Comparison of ENCODE assay signal across 17 mouse cellular contexts in genomic region chr8:95341721-95342120, GRCm38 (mm10). TPM values are rescaled to one million over a fixed set of nuclear protein-coding genes. Genes with fewer than 3 reads are reported as not detected.
DNase-seq lines count a peak whose midpoint lies in the region; ATAC-seq lines count a peak whose summit lies in the region.
"Had no signal": no experiment of that assay in that cellular context is flagged by ENCODE, and none has a peak within 500 bp of the region (broad histone marks: within the 10 kb centered on the region; RNA-seq: fewer than 3 reads in every experiment).

No protein-coding gene starts in this region.

- H3K9me3 ChIP-seq in heart, embryonic 15.5 days (replicated peaks): no peaks in the 10 kb centered on the region
- H3K9me3 ChIP-seq in stomach, embryonic 16.5 days (replicated peaks; ENCODE audit: control insufficient read depth, low read length): no peaks in the 10 kb centered on the region
- H3K9me3 ChIP-seq: forebrain, embryonic 13.5 days; hindbrain, embryonic 13.5 days; liver, embryonic 13.5 days; megakaryocyte, embryonic 14.5 days had no signal

- no peak overlapping the region for H3K4me2 ChIP-seq in heart, embryonic 15.5 days
- no peak overlapping the region for H3K4me2 ChIP-seq in stomach, embryonic 16.5 days (ENCODE audit: low read depth, low read length)
- H3K4me2 ChIP-seq: forebrain, embryonic 13.5 days; hindbrain, embryonic 13.5 days; liver, embryonic 13.5 days had no signal

- H3K36me3 ChIP-seq in heart, embryonic 15.5 days: peaks cover 71% of the 10 kb centered on the region
- H3K36me3 ChIP-seq in stomach, embryonic 16.5 days (ENCODE audit: control insufficient read depth, insufficient read depth, low read length): peaks cover 14% of the 10 kb centered on the region; the same call in 1 of the 2 replicates

- no peaks in the 10 kb centered on the region for H3K27me3 ChIP-seq in heart, embryonic 15.5 days
- H3K27me3 ChIP-seq in stomach, embryonic 16.5 days (ENCODE audit: control insufficient read depth, insufficient read depth, low read length): no peaks in the 10 kb centered on the region
- H3K27me3 ChIP-seq: forebrain, embryonic 13.5 days; hindbrain, embryonic 13.5 days; liver, embryonic 13.5 days; megakaryocyte, embryonic 14.5 days; Patski had no signal

- H3K9ac ChIP-seq in heart, embryonic 15.5 days: no peak overlapping the region
- no peak overlapping the region for H3K9ac ChIP-seq in stomach, embryonic 16.5 days (ENCODE audit: low read length)
- H3K9ac ChIP-seq: forebrain, embryonic 13.5 days; hindbrain, embryonic 13.5 days; liver, embryonic 13.5 days had no signal

- intact Hi-C loops in heart, postnatal 25 days (cut with DNase I): no loop called here

- H3K4me3 ChIP-seq in heart, embryonic 15.5 days: no peak overlapping the region
- no peak overlapping the region for H3K4me3 ChIP-seq in stomach, embryonic 16.5 days (replicated peaks; ENCODE audit: low read length)
- H3K4me3 ChIP-seq: forebrain, embryonic 13.5 days; gastrocnemius, adult 2 months; hindbrain, embryonic 13.5 days; liver, embryonic 13.5 days; megakaryocyte, embryonic 14.5 days had no signal

- WGBS in heart, embryonic 15.5 days: 55% methylated on average over 5 of the region's 5 CpGs
- WGBS in stomach, embryonic 16.5 days: 56% methylated on average over 5 of the region's 5 CpGs

- ATAC-seq in heart, embryonic 15.5 days (replicated peaks; ENCODE audit: insufficient number of reproducible peaks, insufficient read depth, low FRiP score, low read depth): no peak; the same call in 1 of the 2 replicates
- ATAC-seq in stomach, embryonic 16.5 days (ENCODE audit: insufficient read depth, low FRiP score): peak; percentile 45; the same call in 1 of the 2 replicates
- ATAC-seq: forebrain, embryonic 13.5 days; lung, postnatal 0 days; Patski had no signal

- H3K27ac ChIP-seq in heart, embryonic 15.5 days: peak overlapping the region; percentile 50
- peak overlapping the region; percentile 28; the same call in 1 of the 2 replicates for H3K27ac ChIP-seq in stomach, embryonic 16.5 days (ENCODE audit: low read length)
- H3K27ac ChIP-seq: forebrain, embryonic 13.5 days; gastrocnemius, adult 2 months; hindbrain, embryonic 13.5 days; liver, embryonic 13.5 days had no signal

- H3K4me1 ChIP-seq in heart, embryonic 15.5 days (replicated peaks): peaks cover 12% of the 10 kb centered on the region
- peaks cover under 1% of the 10 kb centered on the region; the same call in 1 of the 2 replicates for H3K4me1 ChIP-seq in stomach, embryonic 16.5 days (ENCODE audit: control insufficient read depth, insufficient read depth, low read length)
- H3K4me1 ChIP-seq: liver, embryonic 13.5 days had no signal

- DNase-seq in heart, adult 11 months: peak; percentile 98
- DNase-seq in heart, postnatal 25 days (ENCODE audit: low spot score): no peak
- DNase-seq in ovary, adult 18-20 months (ENCODE audit: low spot score): peak; percentile 77
- DNase-seq in ovary, postnatal 14 days (ENCODE audit: low spot score): no peak
- DNase-seq in gastrocnemius, adult 8-10 months (ENCODE audit: low spot score in 2 of 2): no peak
- DNase-seq in cerebellum, postnatal 36 days: no peak
- DNase-seq: gastrocnemius, adult 2 months; liver, embryonic 13.5 days had no signal

RNA-seq across cellular contexts. Expression of gene Usb1, which starts 9.6 kb away (rescaled TPM):
- 10 to 100 TPM; 14.2 to 16.6 TPM for total RNA-seq in heart, postnatal 25 days (2021)
- 26.7 and 32.0 TPM in 2 replicates for polyA plus RNA-seq in heart, embryonic 15.5 days (2015; fragmentation: Nextera tagmentation; extraction: Ambion mirVana)
- polyA plus RNA-seq in stomach, embryonic 16.5 days (2015; fragmentation: Nextera tagmentation; extraction: Ambion mirVana): 38.7 and 42.0 TPM in 2 replicates
- total RNA-seq in gastrocnemius, adult 8-10 months (2022): 1 to 10 TPM; 4.0 to 7.4 (median 6.1) TPM

RNA-seq across cellular contexts. Expression of gene Zfp319, which starts 10.0 kb away (rescaled TPM):
- total RNA-seq in heart, postnatal 25 days (2021): 1 to 10 TPM; 8.5 to 9.9 TPM
- 4.9 and 7.3 TPM in 2 replicates for polyA plus RNA-seq in heart, embryonic 15.5 days (2015; fragmentation: Nextera tagmentation; extraction: Ambion mirVana)
- polyA plus RNA-seq in stomach, embryonic 16.5 days (2015; fragmentation: Nextera tagmentation; extraction: Ambion mirVana): 6.5 and 7.0 TPM in 2 replicates
- total RNA-seq in gastrocnemius, adult 8-10 months (2022): 1 to 10 TPM; 2.8 to 3.8 (median 2.9) TPM

RNA-seq across cellular contexts. Expression of gene Mmp15, which starts 10.3 kb away (rescaled TPM):
- total RNA-seq in heart, postnatal 25 days (2021): 10 to 100 TPM; 72.4 to 72.5 TPM
- polyA plus RNA-seq in heart, embryonic 15.5 days (2015; fragmentation: Nextera tagmentation; extraction: Ambion mirVana): 35.2 and 42.8 TPM in 2 replicates
- 13.4 and 15.3 TPM in 2 replicates for polyA plus RNA-seq in stomach, embryonic 16.5 days (2015; fragmentation: Nextera tagmentation; extraction: Ambion mirVana)
- 10 to 100 TPM; 13.0 to 18.3 (median 14.1) TPM for total RNA-seq in gastrocnemius, adult 8-10 months (2022)
- total RNA-seq: monocyte, adult 5-6 weeks had no signal

RNA-seq across cellular contexts. Expression of gene Tepp, which starts 31.4 kb away (rescaled TPM):
- not detected for total RNA-seq in heart, postnatal 25 days (2021)
- polyA plus RNA-seq in heart, embryonic 15.5 days (2015; fragmentation: Nextera tagmentation; extraction: Ambion mirVana): 0.29 TPM in 1 of 2 replicates, not detected in the other
- polyA plus RNA-seq in stomach, embryonic 16.5 days (2015; fragmentation: Nextera tagmentation; extraction: Ambion mirVana): not detected in 2 replicates
- not detected for total RNA-seq in gastrocnemius, adult 8-10 months (2022)
- total RNA-seq: gastrocnemius, adult 2 months; left cerebral cortex, postnatal 25 days had no signal
- polyA plus RNA-seq: liver, embryonic 13.5 days; Patski had no signal

RNA-seq across cellular contexts. Expression of gene Cngb1, which starts 35.3 kb away (rescaled TPM):
- under 1 TPM; 0.75 to 0.86 TPM for total RNA-seq in heart, postnatal 25 days (2021)
- 0.49 and 1.1 TPM in 2 replicates for polyA plus RNA-seq in heart, embryonic 15.5 days (2015; fragmentation: Nextera tagmentation; extraction: Ambion mirVana)
- polyA plus RNA-seq in stomach, embryonic 16.5 days (2015; fragmentation: Nextera tagmentation; extraction: Ambion mirVana): 0.28 and 0.81 TPM in 2 replicates
- total RNA-seq in gastrocnemius, adult 8-10 months (2022): under 1 TPM in 3 of 4 experiments, not detected in 1; 0.05 to 0.16 (median 0.07) TPM
- total RNA-seq: monocyte, adult 5-6 weeks had no signal
- polyA plus RNA-seq: liver, embryonic 13.5 days had no signal

Comparison
In these comparisons a context has a peak if more than half of its experiments do, and no peak if none do; other contexts are left out.
1. DNase-seq: peak in heart, adult 11 months (single experiment) and ovary, adult 18-20 months (single experiment); none in heart, postnatal 25 days (single experiment), ovary, postnatal 14 days (single experiment), gastrocnemius, adult 8-10 months (0 of 2) and cerebellum, postnatal 36 days (0 of 2).